Mouse (Mus musculus) kidney, adult 18-20 months (tissue): ENCODE measurements around the gene Cwc22.

ENCODE experiments used
- DNase-seq: peaks from one replicate; pipeline ENCODE4 v3.0.0; 2021

Cwc22 gene

GRCm38 (mm10) chr2:77869729-77870280 lies 76.4 kb downstream of the Cwc22 start:
- no peak for DNase-seq

- DNase-seq, result no peak
These were observed 82.2 kb downstream of the Cwc22 start for GRCm38 (mm10) chr2:77863934-77864333.

GRCm38 (mm10) chr2:77863522-77863921 lies 82.7 kb downstream of the Cwc22 start:
- no peak for DNase-seq

DNA sequence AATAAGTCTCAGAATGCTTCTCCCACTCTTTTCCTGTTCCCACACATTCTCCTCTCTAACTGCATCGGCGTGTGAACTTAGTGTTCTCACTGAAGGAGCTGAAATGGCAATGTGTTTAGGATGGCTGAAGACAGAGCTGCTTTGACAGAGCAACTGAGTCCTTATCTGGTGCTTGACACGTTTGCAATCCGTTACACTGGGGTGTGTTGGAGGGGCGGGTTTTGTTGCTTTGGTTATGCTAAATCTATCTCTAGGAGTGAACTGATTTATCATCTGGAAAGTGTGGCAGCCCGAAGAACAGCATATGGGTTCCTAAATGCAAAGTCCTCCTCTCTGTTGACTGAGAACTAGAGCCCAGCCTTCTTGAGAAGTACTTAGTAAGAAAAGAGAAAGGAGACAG lies 104.7 kb downstream of the Cwc22 start:
- no peak for DNase-seq

DNA sequence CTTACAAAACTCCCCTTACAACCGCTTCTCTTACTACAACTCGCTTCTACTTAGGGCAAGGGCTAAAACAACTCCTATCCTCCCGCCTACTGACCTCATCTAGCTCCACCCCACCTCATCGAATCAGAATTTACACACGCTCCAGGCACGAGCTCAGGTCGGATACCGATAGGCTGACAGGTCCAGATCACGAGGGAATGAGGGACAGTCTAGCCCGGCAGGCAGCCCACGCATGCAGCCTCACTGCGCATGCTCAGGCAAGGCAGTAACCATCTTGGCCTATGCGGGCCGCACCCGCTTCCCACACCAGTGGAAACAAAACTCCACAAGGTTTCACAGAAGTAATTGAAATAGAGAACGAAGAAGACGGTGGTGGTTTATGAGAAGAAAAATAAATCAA lies 106.6 kb downstream of the Cwc22 start:
- DNase-seq, result no peak

DNA sequence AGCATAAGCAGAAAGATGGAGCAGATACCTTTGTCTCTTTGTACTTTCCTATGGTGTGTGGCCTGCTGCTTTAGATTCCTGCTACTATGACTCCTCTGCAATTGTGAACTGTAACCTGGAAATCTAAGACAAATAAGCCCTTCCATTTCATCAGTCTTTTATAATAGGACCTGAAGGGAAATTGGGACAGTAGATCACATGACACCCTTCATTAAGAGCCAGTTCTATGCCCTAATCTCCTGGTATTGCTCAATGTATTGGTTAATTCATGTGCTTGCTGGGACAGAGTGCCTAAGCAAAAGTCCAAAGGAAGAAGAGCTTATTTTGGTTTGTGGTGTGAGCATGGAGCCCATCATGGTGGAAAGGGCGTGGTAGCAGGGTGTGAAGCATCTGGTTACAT lies 107.5 kb downstream of the Cwc22 start:
- DNase-seq, result no peak

GRCm38 (mm10) chr2:77835781-77836180 lies 110.4 kb downstream of the Cwc22 start:
- no peak for DNase-seq
